Mouse (Mus musculus): ENCODE data around the gene Fmnl1. TPM values are rescaled to one million over a fixed set of nuclear protein-coding genes. Genes with fewer than 3 reads are reported as not detected.
"Not testable (repeated sequence)": the region's sequence is repeated elsewhere in the genome, so short reads cannot be mapped to it uniquely, and the experiment has no call there.

The Fmnl1 gene
- polyA plus RNA-seq, 1 experiment from 2014 or later: 7.0 TPM

DNA sequence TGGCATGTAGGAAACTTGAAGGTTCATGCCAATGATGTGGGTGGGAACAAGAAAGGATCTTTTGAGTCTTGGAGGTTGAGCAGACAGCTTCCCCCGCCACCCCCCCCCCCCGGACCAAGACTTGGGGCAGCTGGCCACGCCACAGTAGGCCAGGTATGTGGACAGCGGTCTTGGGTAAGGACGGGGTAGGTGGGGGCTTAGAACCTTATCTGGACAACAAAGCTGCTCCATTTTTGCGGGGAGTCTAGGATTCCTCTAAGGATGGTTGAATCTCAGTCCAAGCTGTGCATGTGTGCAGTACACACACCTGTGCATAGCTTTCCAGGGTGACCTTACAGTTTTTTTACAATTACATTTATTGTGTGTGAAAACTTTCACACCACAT lies 47.6 kb downstream of the Fmnl1 start:
- H3K4me3 ChIP-seq: peak overlapping the region; percentile 59
- peaks cover 8% of the 10 kb centered on the region for H3K4me1 ChIP-seq (replicated peaks)
- H3K27ac ChIP-seq (replicated peaks): peak overlapping the region; percentile 84
- peak overlapping the region; percentile 84 for H3K9ac ChIP-seq
- ATAC-seq (ENCODE audit: low FRiP score, low read depth): peak; percentile 25; the same call in 1 of the 2 replicates
- no peaks in the 10 kb centered on the region for H3K9me3 ChIP-seq
- H3K36me3 ChIP-seq: peaks cover 6% of the 10 kb centered on the region; the same call in 1 of the 2 replicates
- H3K4me2 ChIP-seq: peak overlapping the region; percentile 99
- 25% methylated on average over 6 of the region's 6 CpGs for WGBS
- no peaks in the 10 kb centered on the region; the same call in 1 of the 2 replicates for H3K27me3 ChIP-seq

- no peak overlapping the region for H3K9ac ChIP-seq
- no peak overlapping the region for H3K4me2 ChIP-seq
- H3K27me3 ChIP-seq: no peaks in the 10 kb centered on the region; the same call in 1 of the 2 replicates
- peaks cover 6% of the 10 kb centered on the region; the same call in 1 of the 2 replicates for H3K36me3 ChIP-seq
- H3K4me1 ChIP-seq (replicated peaks): peaks cover 8% of the 10 kb centered on the region
- no peak overlapping the region for H3K27ac ChIP-seq (replicated peaks)
- no peak for ATAC-seq (ENCODE audit: low FRiP score, low read depth)
- no peak overlapping the region for H3K4me3 ChIP-seq
- whole genome bisulfite sequencing: 93% methylated on average over 5 of the region's 5 CpGs
- no peaks in the 10 kb centered on the region for H3K9me3 ChIP-seq
Measured at GRCm38 (mm10) chr11:103219259-103219658, 48.4 kb downstream of the Fmnl1 start.

GRCm38 (mm10) chr11:103219995-103220394 lies 49.1 kb downstream of the Fmnl1 start:
- Histone ChIP-seq H3K27ac (replicated peaks) (no peak overlapping the region), H3K4me3 (no peak overlapping the region), H3K9ac (no peak overlapping the region), H3K36me3 (peaks cover 11% of the 10 kb centered on the region; the same call in 1 of the 2 replicates), H3K27me3 (no peaks in the 10 kb centered on the region; the same call in 1 of the 2 replicates), H3K4me1 (replicated peaks) (peaks cover 8% of the 10 kb centered on the region), H3K9me3 (no peaks in the 10 kb centered on the region), H3K4me2 (no peak overlapping the region)
- ATAC-seq (ENCODE audit: low FRiP score, low read depth): no peak
- WGBS: 91% methylated on average over 4 of the region's 4 CpGs

DNA sequence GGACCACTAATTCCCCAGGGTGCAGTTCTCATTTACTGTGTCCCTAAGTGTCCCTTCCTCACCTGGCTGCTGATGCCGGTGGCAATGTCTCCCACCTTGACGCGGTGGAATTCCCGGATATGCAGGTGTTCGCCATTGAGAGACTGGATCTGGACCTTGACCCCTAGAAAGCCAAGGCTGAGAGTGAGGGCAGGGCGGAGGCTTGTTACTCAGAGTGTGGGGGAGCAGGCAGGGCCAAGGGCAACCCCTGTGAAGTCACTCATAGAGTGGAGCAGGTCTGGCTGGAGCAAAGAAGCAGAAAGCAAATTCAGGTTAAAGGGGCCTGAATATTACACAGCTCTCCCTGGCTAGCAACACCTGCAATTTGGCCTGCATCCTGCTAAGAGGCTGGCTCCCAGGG lies 50.5 kb downstream of the Fmnl1 start:
- Histone ChIP-seq H3K36me3 (peaks cover 14% of the 10 kb centered on the region), H3K4me3 (no peak overlapping the region), H3K9ac (no peak overlapping the region), H3K9me3 (no peaks in the 10 kb centered on the region), H3K4me1 (replicated peaks) (peaks cover 8% of the 10 kb centered on the region), H3K27ac (replicated peaks) (no peak overlapping the region), H3K4me2 (no peak overlapping the region), H3K27me3 (no peaks in the 10 kb centered on the region; the same call in 1 of the 2 replicates)
- 95% methylated on average over 6 of the region's 6 CpGs for WGBS
- ATAC-seq (ENCODE audit: low FRiP score, low read depth): no peak

DNA sequence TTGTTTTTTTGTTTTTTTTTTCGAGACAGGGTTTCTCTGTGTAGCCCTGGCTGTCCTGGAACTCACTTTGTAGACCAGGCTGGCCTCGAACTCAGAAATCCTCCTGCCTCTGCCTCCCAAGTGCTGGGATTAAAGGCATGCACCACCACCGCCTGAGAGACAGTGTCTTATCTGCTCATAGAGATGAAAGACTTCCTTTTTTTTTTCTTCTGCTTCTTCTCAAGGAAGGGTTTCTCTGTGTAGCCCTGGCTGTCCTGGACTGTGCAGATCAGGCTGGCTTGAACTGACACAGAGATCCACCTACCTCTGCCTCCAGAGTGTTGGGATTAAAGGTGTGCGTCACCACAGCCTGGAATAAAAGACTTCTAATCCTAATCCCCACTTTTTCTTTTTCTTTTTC lies 51.8 kb downstream of the Fmnl1 start:
- not testable (repeated sequence) for H3K27me3 ChIP-seq; H3K4me1 ChIP-seq (replicated peaks); ATAC-seq (ENCODE audit: low FRiP score, low read depth); H3K4me3 ChIP-seq; H3K4me2 ChIP-seq; H3K27ac ChIP-seq (replicated peaks); H3K9ac ChIP-seq; H3K9me3 ChIP-seq
- 94% methylated on average over 4 of the region's 4 CpGs for WGBS
- H3K36me3 ChIP-seq: peaks cover 18% of the 10 kb centered on the region

- Histone ChIP-seq H3K4me3 (no peak overlapping the region), H3K9me3 (no peaks in the 10 kb centered on the region), H3K27me3 (no peaks in the 10 kb centered on the region), H3K4me1 (replicated peaks) (peaks cover 4% of the 10 kb centered on the region), H3K9ac (no peak overlapping the region), H3K27ac (replicated peaks) (no peak overlapping the region), H3K4me2 (no peak overlapping the region), H3K36me3 (peaks cover 18% of the 10 kb centered on the region)
- ATAC-seq (ENCODE audit: low FRiP score, low read depth): no peak
- WGBS: 88% methylated on average over 10 of the region's 10 CpGs
Measured at GRCm38 (mm10) chr11:103223444-103223843, 52.5 kb downstream of the Fmnl1 start.

- no peak for ATAC-seq (ENCODE audit: low FRiP score, low read depth)
- Histone ChIP-seq H3K36me3 (peaks cover 23% of the 10 kb centered on the region), H3K27me3 (no peaks in the 10 kb centered on the region)
Measured at GRCm38 (mm10) chr11:103223951-103224456, 53.1 kb downstream of the Fmnl1 start.

DNA sequence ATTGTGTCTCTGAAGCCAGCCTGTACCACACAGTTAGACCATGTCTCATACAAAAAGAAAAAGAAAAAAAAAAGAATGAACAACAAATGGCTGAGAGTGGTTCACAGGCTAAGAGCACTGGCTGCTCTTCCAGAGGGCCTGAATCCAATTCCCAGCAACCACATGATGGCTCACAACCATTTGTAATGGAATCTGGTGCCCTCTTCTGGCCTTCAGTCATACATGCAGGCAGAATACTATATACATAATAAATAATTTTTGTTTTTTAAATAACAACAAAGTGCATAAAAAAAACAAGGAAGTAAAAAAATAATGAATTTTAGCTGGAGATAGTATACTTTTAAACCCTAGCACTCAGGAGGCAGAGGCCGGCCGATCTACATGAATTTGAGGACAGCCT lies 58.7 kb downstream of the Fmnl1 start:
- H3K27ac ChIP-seq (replicated peaks): no peak overlapping the region
- H3K27me3 ChIP-seq: no peaks in the 10 kb centered on the region
- no peaks in the 10 kb centered on the region for H3K9me3 ChIP-seq
- H3K36me3 ChIP-seq: peaks cover 33% of the 10 kb centered on the region
- 0 out of 2 replicates have a peak, but pooled peaks cover 5% of the 10 kb centered on the region for H3K4me1 ChIP-seq (replicated peaks)
- no peak overlapping the region for H3K4me3 ChIP-seq
- ATAC-seq (ENCODE audit: low FRiP score, low read depth): no peak
- no peak overlapping the region for H3K9ac ChIP-seq
- 94% methylated on average over 2 of the region's 2 CpGs for WGBS
- no peak overlapping the region for H3K4me2 ChIP-seq

More at GRCm38 (mm10) chr11:103223951-103224456, 53.1 kb downstream of the Fmnl1 start:
- no peaks in the 10 kb centered on the region for H3K4me1 ChIP-seq (replicated peaks)
- WGBS: 69% methylated on average over 18 of the region's 18 CpGs
- no peaks in the 10 kb centered on the region for H3K9me3 ChIP-seq
- H3K4me2 ChIP-seq: no peak overlapping the region
- no peak overlapping the region for H3K9ac ChIP-seq
- no peak overlapping the region for H3K4me3 ChIP-seq
- no peak overlapping the region for H3K27ac ChIP-seq (replicated peaks)

DNA sequence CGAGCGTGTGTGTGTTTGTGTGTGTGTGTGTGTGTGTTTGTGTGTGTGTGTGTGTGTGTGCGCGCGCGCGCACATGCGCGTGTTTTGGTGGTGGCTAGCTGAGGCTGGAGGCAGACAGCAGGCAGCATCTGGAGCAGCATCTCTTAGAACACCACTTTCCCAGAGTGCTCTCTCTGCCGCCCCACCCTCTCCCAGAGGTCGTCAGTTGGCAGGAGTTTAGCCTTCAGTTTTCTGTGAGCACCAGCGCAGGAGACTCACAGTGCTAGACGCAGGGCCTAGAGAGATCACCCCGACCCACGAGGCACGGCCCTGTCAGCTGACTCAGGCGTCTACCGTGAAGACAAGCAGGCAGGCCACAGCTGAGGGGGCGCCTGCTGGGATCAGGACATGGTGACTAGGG lies 59.7 kb downstream of the Fmnl1 start:
- H3K9ac ChIP-seq: no peak overlapping the region
- no peak overlapping the region for H3K4me3 ChIP-seq
- no peaks in the 10 kb centered on the region for H3K27me3 ChIP-seq
- 90% methylated on average over 19 of the region's 19 CpGs for WGBS
- no peak for ATAC-seq (ENCODE audit: low FRiP score, low read depth)
- no peaks in the 10 kb centered on the region for H3K9me3 ChIP-seq
- H3K36me3 ChIP-seq: peaks cover 27% of the 10 kb centered on the region
- no peak overlapping the region for H3K27ac ChIP-seq (replicated peaks)
- no peak overlapping the region for H3K4me2 ChIP-seq
- H3K4me1 ChIP-seq (replicated peaks): 0 out of 2 replicates have a peak, but pooled peaks cover 5% of the 10 kb centered on the region

DNA sequence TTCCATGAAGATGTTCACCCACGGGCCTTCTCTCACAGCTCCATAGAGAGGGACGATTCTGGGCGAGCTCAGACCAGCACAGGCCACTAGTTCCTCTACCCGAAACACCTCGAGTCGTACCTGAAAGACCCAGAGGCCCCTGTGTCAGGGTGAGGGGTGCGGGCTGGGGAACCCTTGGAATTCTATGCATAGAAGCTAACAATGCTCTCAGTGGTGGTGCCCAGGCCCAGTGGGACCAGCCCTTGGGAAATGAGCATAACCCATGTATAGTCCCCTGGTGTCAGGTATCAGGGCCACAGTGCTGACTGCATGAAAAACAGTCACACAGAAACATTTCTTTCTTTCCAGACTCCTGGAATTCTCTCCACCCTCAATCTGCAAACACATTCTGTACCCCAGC lies 60.5 kb downstream of the Fmnl1 start:
- Histone ChIP-seq H3K9ac (no peak overlapping the region), H3K4me3 (no peak overlapping the region), H3K36me3 (peaks cover 27% of the 10 kb centered on the region), H3K27ac (replicated peaks) (no peak overlapping the region), H3K4me2 (no peak overlapping the region), H3K4me1 (replicated peaks) (0 out of 2 replicates have a peak, but pooled peaks cover 5% of the 10 kb centered on the region), H3K9me3 (no peaks in the 10 kb centered on the region), H3K27me3 (no peaks in the 10 kb centered on the region)
- ATAC-seq (ENCODE audit: low FRiP score, low read depth): no peak
- 95% methylated on average over 7 of the region's 7 CpGs for WGBS

DNA sequence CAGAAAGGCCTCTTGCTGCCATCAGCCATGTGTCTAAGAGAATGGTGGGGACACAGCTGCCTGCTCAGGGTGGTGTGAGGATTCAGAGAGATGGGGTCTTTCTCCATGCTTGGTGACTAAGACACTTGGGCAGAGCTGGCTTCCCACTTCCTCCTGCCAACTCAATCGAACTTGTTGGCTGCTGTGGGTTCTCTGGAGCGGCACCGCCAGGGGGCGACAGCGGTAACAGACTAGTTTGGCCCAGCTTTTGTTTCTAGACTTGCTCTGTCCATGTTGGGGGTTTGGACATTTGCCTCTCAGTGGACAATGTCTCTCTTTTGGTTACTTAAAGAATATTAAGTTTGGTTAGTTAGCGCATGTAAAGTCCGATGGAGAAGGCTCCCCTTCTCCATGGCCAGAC lies 62.1 kb downstream of the Fmnl1 start:
- 0 out of 2 replicates have a peak, but pooled peaks cover 5% of the 10 kb centered on the region for H3K4me1 ChIP-seq (replicated peaks)
- WGBS: 33% methylated on average over 7 of the region's 7 CpGs
- no peak overlapping the region for H3K4me3 ChIP-seq
- H3K4me2 ChIP-seq: no peak overlapping the region
- no peaks in the 10 kb centered on the region for H3K9me3 ChIP-seq
- H3K27me3 ChIP-seq: no peaks in the 10 kb centered on the region
- no peak overlapping the region for H3K9ac ChIP-seq
- H3K36me3 ChIP-seq: peaks cover 33% of the 10 kb centered on the region
- no peak for ATAC-seq (ENCODE audit: low FRiP score, low read depth)
- no peak overlapping the region for H3K27ac ChIP-seq (replicated peaks)

- no peak overlapping the region for H3K27ac ChIP-seq (replicated peaks)
- 63% methylated on average over 1 of the region's 1 CpGs for WGBS
Measured at GRCm38 (mm10) chr11:103234447-103234846, 63.5 kb downstream of the Fmnl1 start.

DNA sequence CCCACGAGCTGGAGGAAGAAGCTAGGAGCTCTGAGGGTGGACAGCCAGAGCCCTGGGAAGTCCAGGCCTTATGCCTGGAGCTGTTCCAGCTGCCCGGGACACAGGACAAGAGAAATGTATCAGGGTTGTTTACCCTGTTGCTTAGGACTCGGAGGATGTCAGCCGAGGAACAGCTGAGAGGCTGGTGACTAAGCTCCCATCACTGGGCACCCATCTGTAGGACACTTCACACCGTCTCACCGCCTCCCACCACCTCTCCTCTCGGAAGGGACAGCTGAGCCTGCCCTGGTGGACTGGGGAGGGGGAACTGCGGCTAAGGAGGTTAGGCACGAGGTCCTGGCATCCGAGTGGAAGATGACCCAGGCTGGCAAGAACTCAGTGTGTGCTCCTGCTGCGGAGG lies 64.8 kb downstream of the Fmnl1 start:
- H3K4me1 ChIP-seq (replicated peaks): 0 out of 2 replicates have a peak, but pooled peaks cover 6% of the 10 kb centered on the region

More at GRCm38 (mm10) chr11:103234447-103234846, 63.5 kb downstream of the Fmnl1 start:
- ATAC-seq (ENCODE audit: low FRiP score, low read depth): no peak
- Histone ChIP-seq H3K27me3 (no peaks in the 10 kb centered on the region), H3K4me1 (replicated peaks) (0 out of 2 replicates have a peak, but pooled peaks cover 5% of the 10 kb centered on the region), H3K4me3 (no peak overlapping the region), H3K9me3 (no peaks in the 10 kb centered on the region), H3K4me2 (no peak overlapping the region), H3K9ac (no peak overlapping the region), H3K36me3 (peaks cover 33% of the 10 kb centered on the region)

More for the DNA sequence above, 64.8 kb downstream of the Fmnl1 start:
- peak; percentile 63; the same call in 1 of the 2 replicates for ATAC-seq (ENCODE audit: low FRiP score, low read depth)
- H3K36me3 ChIP-seq: peaks cover 21% of the 10 kb centered on the region
- WGBS: 65% methylated on average over 11 of the region's 11 CpGs
- H3K27me3 ChIP-seq: no peaks in the 10 kb centered on the region
- H3K4me2 ChIP-seq: no peak overlapping the region
- no peaks in the 10 kb centered on the region for H3K9me3 ChIP-seq
- H3K27ac ChIP-seq (replicated peaks): no peak overlapping the region
- H3K9ac ChIP-seq: no peak overlapping the region
- H3K4me3 ChIP-seq: no peak overlapping the region

All from hindbrain, embryonic 15.5 days (tissue).